Mouse (Mus musculus) kidney, adult 2 months (tissue): ENCODE measurements around the gene Arhgap9. TPM values are rescaled to one million over a fixed set of nuclear protein-coding genes. Genes with fewer than 3 reads are reported as not detected.

Experiments used
- DNase-seq: peaks from one replicate; pipeline ENCODE4 v3.0.0; 2021
- H3K27ac ChIP-seq: fragments of 200-500 bp; 2 replicates; pipeline ENCODE4 v1.5.1; 2012; ENCODE audit warnings: low read depth, low read length, control low read depth, inconsistent platforms; ENCODE audit not compliant: insufficient read depth
- H3K27me3 ChIP-seq: fragments of 200-500 bp; replicated peaks from 2 replicates; pipeline ENCODE4 v1.6.1; 2012; ENCODE audit warnings: mild to moderate bottlenecking, moderate library complexity, low read length, inconsistent platforms; ENCODE audit not compliant: control insufficient read depth, insufficient read depth
- H3K36me3 ChIP-seq: fragments of 200-500 bp; 2 replicates; pipeline ENCODE4 v1.6.1; 2012; ENCODE audit warnings: mild to moderate bottlenecking, moderate library complexity, low read length, inconsistent platforms; ENCODE audit not compliant: control insufficient read depth, insufficient read depth
- H3K4me1 ChIP-seq: fragments of 200-500 bp; 2 replicates; pipeline ENCODE4 v1.6.1; 2011; ENCODE audit warnings: low read length; ENCODE audit not compliant: control insufficient read depth, insufficient read depth
- H3K4me3 ChIP-seq: fragments of 200-500 bp; 2 replicates; pipeline ENCODE4 v1.5.1; 2011; ENCODE audit warnings: mild to moderate bottlenecking, low read depth, low read length, control low read depth; ENCODE audit not compliant: insufficient read depth
- CTCF ChIP-seq: fragments of 200-500 bp; conservative IDR thresholded peaks from 2 replicates; pipeline ENCODE4 v1.5.1; 2011; ENCODE audit warnings: low read depth, mild to moderate bottlenecking, control low read depth, low read length, moderate library complexity, mixed read lengths; ENCODE audit not compliant: insufficient read depth, insufficient read length
- POLR2A ChIP-seq: fragments of 200-500 bp; IDR thresholded peaks from one replicate; pipeline ENCODE4 v1.6.1; 2011; ENCODE audit warnings: low read depth, low read length, control low read depth
- WGBS: fragments of 180-500 bp; shearing (Covaris S2); methylation state at CpG from one replicate; pipeline ENCODE4 v1.1.7; 2018; 5-methylcytosine and 5-hydroxymethylcytosine counted together
- polyA plus RNA-seq: library from polyadenylated mRNA; depleted of rRNA; stranded (reverse); fragments of >200 nt; gene quantifications from 2 replicates; pipeline ENCODE4 v1.2.3, GENCODE M21; 2012; rRNA removed

Arhgap9 gene
- polyA plus RNA-seq, result 2.7 and 6.0 TPM in 2 replicates

DNA sequence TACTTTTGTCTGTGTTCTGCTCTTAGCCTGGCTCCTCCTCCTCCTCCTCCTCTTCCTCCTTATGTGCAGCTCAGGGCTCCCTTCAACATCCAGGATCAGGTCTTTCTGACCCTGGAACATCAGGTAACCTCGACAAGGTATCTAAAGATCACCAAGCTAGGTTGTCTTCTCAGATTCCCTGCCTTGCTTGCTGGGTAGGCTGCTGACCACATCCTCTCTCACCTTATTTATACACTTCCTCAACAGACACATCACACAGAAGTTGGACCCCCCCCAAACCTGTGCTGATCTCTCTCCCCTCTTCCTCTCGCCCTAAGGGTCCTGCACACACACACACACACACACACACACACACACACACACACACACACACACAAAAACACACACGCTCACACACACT is at the start of gene Arhgap9:
Arhgap9 (plus strand) TSS at position 344 of the 400 bp plus-strand sequence.
- Histone ChIP-seq H3K36me3 (no peaks in the 10 kb centered on the region), H3K27ac (no peak within 1 kb of the TSS), H3K27me3 (peaks cover under 1% of the 10 kb centered on the region; the same call in 1 of the 2 replicates), H3K4me3 (no peak within 1 kb of the TSS), H3K4me1 (no peaks in the 10 kb centered on the region)
- TF ChIP-seq CTCF, result no peak
- TF ChIP-seq POLR2A, result no peak
- 76% methylated on average over 3 of the region's 3 CpGs for WGBS
- DNase-seq, result no peak

DNA sequence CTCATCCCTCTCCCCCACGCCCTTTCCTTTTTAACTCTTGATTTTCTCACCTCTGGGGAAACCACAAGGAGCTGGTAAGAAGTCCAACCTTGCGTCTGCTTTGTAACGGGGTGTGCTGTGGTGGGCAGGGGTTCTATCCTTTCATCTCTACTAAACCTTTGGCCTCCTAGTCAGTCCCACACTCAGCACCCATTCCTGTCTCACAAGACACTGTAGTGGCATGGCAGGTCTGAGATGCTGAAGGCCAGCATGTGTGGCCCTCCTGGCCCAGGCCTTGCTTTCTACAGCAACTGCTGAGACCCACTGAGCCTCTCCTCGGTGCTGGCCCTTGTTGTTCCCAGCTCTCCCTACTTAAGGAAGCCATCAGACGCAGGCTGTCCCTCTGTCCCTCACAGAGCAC is 49.4 kb upstream of the Arhgap9 start:
- DNase-seq, result no peak
- TF ChIP-seq POLR2A, result no peak
- no peak for TF ChIP-seq CTCF
- H3K4me1 ChIP-seq, result peaks cover 2% of the 10 kb centered on the region
- H3K27me3 ChIP-seq, result no peaks in the 10 kb centered on the region
- H3K27ac ChIP-seq, result no peak overlapping the region
- H3K36me3 ChIP-seq, result 0 out of 2 replicates have a peak, but pooled peaks cover 1% of the 10 kb centered on the region
- H3K4me3 ChIP-seq, result no peak overlapping the region
- 91% methylated on average over 5 of the region's 5 CpGs for WGBS

DNA sequence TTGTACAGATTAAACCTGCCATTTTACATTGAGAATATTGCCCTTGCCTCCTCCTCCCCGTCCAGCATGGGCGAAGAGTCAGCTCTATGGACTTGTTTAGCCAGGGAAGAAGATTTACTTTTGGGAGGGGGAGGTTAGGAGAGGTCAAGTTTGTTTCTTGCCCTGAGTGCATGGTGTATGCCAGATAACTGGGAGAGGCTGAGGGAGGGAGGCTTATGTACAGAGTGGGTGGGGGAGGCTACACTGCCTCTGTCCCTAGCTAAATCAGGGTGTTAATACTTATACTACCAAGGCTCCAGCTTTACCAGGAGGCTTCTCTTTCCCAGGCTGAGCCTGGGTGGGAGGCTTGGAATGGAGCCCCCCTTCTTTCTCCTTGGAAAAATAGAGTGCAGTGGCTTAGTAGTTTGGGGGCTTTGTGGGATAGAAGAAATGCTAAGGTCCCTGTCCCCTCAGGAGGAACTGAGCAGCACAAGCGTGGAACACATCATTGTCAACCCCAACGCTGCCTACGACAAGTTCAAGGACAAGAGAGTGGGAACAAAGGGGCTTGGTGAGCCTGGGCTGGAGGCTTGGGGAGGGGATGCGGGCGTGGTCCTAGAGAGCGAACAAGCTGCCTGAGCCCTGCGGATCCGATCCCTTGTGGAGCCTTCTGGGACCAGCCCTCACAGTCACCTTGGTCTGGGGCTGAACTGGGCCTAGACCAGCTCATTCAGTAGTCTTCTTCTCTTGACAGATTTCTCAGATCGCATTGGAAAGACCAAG is 47.3 kb upstream of the Arhgap9 start:
- no peak for DNase-seq
- H3K27me3 ChIP-seq, result no peaks in the 10 kb centered on the region
- TF ChIP-seq POLR2A (no peak), CTCF (no peak)
- H3K4me3 ChIP-seq, result no peak overlapping the region
- 91% methylated on average over 11 of the region's 11 CpGs for WGBS
- H3K27ac ChIP-seq, result no peak overlapping the region
- 0 out of 2 replicates have a peak, but pooled peaks cover 1% of the 10 kb centered on the region for H3K36me3 ChIP-seq
- H3K4me1 ChIP-seq, result no peaks in the 10 kb centered on the region

DNA sequence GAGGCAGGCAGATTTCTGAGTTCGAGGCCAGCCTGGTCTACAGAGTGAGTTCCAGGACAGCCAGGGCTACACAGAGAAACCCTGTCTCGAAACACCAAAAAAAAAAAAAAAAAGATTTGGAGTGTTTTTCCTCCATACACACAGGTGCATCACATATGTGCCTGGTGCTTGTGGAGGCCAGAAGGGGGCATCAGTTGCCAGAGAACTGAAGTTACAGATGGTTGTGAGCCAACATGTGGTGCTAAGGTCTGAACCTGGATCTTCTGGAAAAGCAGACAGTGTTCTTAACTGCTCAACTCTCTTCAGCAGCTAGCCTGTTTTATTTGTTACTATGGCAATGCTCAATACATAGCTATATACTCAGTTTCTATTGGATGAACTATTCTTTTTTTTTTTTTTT is 42.0 kb upstream of the Arhgap9 start:
- H3K4me1 ChIP-seq, result no peaks in the 10 kb centered on the region
- TF ChIP-seq POLR2A (no peak), CTCF (peak; percentile 23; the same call in 1 of the 2 replicates)
- no peak overlapping the region for H3K27ac ChIP-seq
- no peak for DNase-seq
- no peak overlapping the region for H3K4me3 ChIP-seq
- 100% methylated on average over 2 of the region's 2 CpGs for WGBS
- no peaks in the 10 kb centered on the region for H3K27me3 ChIP-seq
- peaks cover 4% of the 10 kb centered on the region for H3K36me3 ChIP-seq

GRCm38 (mm10) chr10:127281316-127281715 is 40.4 kb upstream of the Arhgap9 start:
- Histone ChIP-seq H3K27me3 (no peaks in the 10 kb centered on the region), H3K27ac (no peak overlapping the region), H3K4me1 (no peaks in the 10 kb centered on the region), H3K4me3 (no peak overlapping the region), H3K36me3 (peaks cover 3% of the 10 kb centered on the region)
- WGBS, result 68% methylated on average over 8 of the region's 8 CpGs
- TF ChIP-seq POLR2A, result no peak
- TF ChIP-seq CTCF, result no peak
- DNase-seq, result peak; percentile 43

DNA sequence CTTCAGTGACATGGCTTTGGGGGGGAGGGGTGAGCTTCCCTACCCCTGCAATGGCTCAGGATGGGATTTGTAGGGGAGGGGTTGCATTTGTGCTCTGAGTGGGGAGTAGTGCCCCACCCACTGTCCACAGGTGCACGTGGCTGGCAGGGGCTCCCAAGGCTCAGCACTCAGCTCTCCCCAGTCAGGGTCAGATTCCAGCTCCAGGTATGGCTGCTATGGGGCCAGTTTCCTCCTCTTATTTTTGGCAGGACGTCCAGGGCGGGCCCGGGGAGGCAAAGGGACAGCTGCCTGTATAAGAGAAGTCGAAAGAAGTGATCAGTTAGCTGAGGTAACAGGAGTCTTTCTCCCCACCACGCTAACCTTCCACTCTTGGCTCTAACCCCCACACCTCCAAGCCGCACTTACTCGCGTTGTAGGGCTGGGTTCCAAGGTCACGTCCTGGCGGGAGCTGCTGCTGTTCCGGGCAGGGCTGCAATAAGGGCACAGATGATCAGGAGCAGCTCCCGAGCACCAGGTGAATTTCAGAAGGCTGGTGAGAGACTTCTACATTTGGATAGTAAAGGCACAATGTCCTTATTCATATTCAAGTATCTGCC is 39.0 kb upstream of the Arhgap9 start:
- Histone ChIP-seq H3K36me3 (peaks cover 3% of the 10 kb centered on the region), H3K27ac (no peak overlapping the region), H3K27me3 (no peaks in the 10 kb centered on the region), H3K4me1 (peaks cover 12% of the 10 kb centered on the region), H3K4me3 (no peak overlapping the region)
- no peak for TF ChIP-seq POLR2A
- TF ChIP-seq CTCF, result no peak
- DNase-seq, result peak; percentile 39
- WGBS, result 45% methylated on average over 13 of the region's 13 CpGs

DNA sequence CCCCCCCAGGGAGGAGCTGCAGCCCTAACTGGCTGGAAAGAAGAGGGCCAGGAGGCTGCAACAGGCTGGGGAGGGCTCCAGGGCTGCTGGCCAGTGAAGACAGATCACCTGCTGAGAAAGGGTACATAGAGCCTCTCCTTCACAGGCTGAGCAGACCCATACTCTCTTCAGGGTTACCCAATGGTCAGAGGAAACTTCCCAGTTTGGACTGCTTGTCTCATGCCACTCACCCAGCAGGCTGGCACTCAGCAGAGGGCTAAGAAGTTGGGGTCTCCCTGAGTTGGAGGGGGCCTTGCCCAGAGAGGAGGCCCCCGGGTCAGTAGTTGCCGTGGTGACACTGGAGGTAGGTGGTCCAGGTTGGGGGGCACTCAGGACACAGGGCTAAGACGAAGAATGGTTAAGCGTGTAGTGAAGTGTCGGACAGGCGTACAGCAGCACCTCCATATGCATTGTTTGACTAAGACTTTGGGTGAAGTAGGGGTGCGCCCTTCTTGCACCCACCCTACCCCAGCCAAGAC is 37.6 kb upstream of the Arhgap9 start:
- no peak overlapping the region for H3K4me3 ChIP-seq
- H3K27me3 ChIP-seq, result no peaks in the 10 kb centered on the region
- 96% methylated on average over 7 of the region's 7 CpGs for WGBS

More for the DNA sequence above, 37.6 kb upstream of the Arhgap9 start:
- Histone ChIP-seq H3K4me1 (peaks cover 14% of the 10 kb centered on the region), H3K36me3 (peaks cover 3% of the 10 kb centered on the region), H3K27ac (no peak overlapping the region)
- DNase-seq, result no peak
- TF ChIP-seq POLR2A, result no peak
- TF ChIP-seq CTCF, result no peak
